8 mouse cellular contexts compared by ENCODE assay signal in genomic region chr7:45627261-45627660, GRCm38 (mm10). TPM values are rescaled to one million over a fixed set of nuclear protein-coding genes. Genes with fewer than 3 reads are reported as not detected.
DNase-seq lines count a peak whose midpoint lies in the region; ATAC-seq and TF ChIP-seq lines count a peak whose summit lies in the region.

Gene Rasip1 (plus strand): TSS chr7:45627488.

- no peak for TF ChIP-seq POLR2A in CH12.LX (IDR thresholded peaks at IDR 0.05; ENCODE audit: low read depth, low read length)
- TF ChIP-seq POLR2A in bone marrow, adult 2 months (IDR thresholded peaks at IDR 0.05; ENCODE audit: borderline replicate concordance, control insufficient read depth, low read depth, low read length), result no peak

- peaks cover 0 to 2% of the 10 kb centered on the region in 2 experiments; a peak in 1 of 4 replicates for H3K4me1 ChIP-seq in CH12.LX (ENCODE audit: control insufficient read depth in 1 of 2, insufficient read depth in 2 of 2)
- H3K4me1 ChIP-seq in bone marrow, adult 2 months (ENCODE audit: control insufficient read depth, insufficient read depth, low read length), result no peaks in the 10 kb centered on the region
- peaks cover 7% of the 10 kb centered on the region; the same call in 1 of the 2 replicates for H3K4me1 ChIP-seq in heart, embryonic 11.5 days (ENCODE audit: control insufficient read depth, insufficient read depth, low read length)
- peaks cover 13% of the 10 kb centered on the region for H3K4me1 ChIP-seq in kidney, embryonic 15.5 days

- H3K27me3 ChIP-seq in CH12.LX (replicated peaks), result no peaks in the 10 kb centered on the region
- H3K27me3 ChIP-seq in heart, embryonic 11.5 days (ENCODE audit: control insufficient read depth, insufficient read depth, low read length), result peaks cover 21% of the 10 kb centered on the region
- H3K27me3 ChIP-seq in kidney, embryonic 15.5 days, result peaks cover 18% of the 10 kb centered on the region

- peaks cover 35% of the 10 kb centered on the region for H3K9me3 ChIP-seq in CH12.LX (replicated peaks; ENCODE audit: low read length)
- H3K9me3 ChIP-seq in heart, embryonic 11.5 days (replicated peaks; ENCODE audit: control insufficient read depth, low read length), result no peaks in the 10 kb centered on the region; the same call in 1 of the 2 replicates
- H3K9me3 ChIP-seq in kidney, embryonic 15.5 days (replicated peaks), result no peaks in the 10 kb centered on the region

- H3K27ac ChIP-seq in CH12.LX (ENCODE audit: insufficient read depth, low read depth), result no peak within 1 kb of the TSS
- peak within 1 kb of the TSS; percentile 24; the same call in 1 of the 2 replicates for H3K27ac ChIP-seq in bone marrow, adult 2 months (ENCODE audit: control insufficient read depth, insufficient read depth, low read depth, low read length, poor library complexity)
- H3K27ac ChIP-seq in heart, embryonic 11.5 days (ENCODE audit: low read depth, low read length), result peak within 1 kb of the TSS; percentile 65
- H3K27ac ChIP-seq in kidney, embryonic 15.5 days, result peak within 1 kb of the TSS; percentile 67

- WGBS in bone marrow, adult 2 months, result 60% methylated on average over 9 of the region's 9 CpGs
- WGBS in heart, embryonic 11.5 days (ENCODE audit: insufficient replicate concordance), result 58% methylated on average over 9 of the region's 9 CpGs
- WGBS in kidney, embryonic 15.5 days, result 80% methylated on average over 9 of the region's 9 CpGs

- TF ChIP-seq CTCF in CH12.LX (conservative IDR thresholded peaks at IDR 0.05 in 1 of 2, IDR thresholded peaks at IDR 0.05 in 1 of 2; ENCODE audit: low read depth in 2 of 2, low read length in 2 of 2), result no peak
- TF ChIP-seq CTCF in bone marrow, adult 2 months (IDR thresholded peaks at IDR 0.05; ENCODE audit: control insufficient read depth, insufficient read depth, low read length), result no peak

- in situ Hi-C loops in CH12.LX (cut with MboI; ENCODE audit: low pct_ligation_motif_present, low pct_unique_long_range_greater_than_20kb, low sequenced_read_pairs), result no loop called here

- no peaks in the 10 kb centered on the region for H3K79me2 ChIP-seq in CH12.LX (replicated peaks; ENCODE audit: control insufficient read depth, extremely low read depth, insufficient read depth, poor library complexity, severe bottlenecking)

- peak within 1 kb of the TSS in 2 of 3 experiments; percentile 26 to 55 for H3K4me3 ChIP-seq in CH12.LX (replicated peaks in 1 of 3; ENCODE audit: low read depth in 2 of 3, low read length in 2 of 3, poor library complexity in 1 of 3)
- H3K4me3 ChIP-seq in bone marrow, adult 2 months (replicated peaks; ENCODE audit: control insufficient read depth, low read depth, low read length), result no peak within 1 kb of the TSS
- peak within 1 kb of the TSS; percentile 56 for H3K4me3 ChIP-seq in heart, embryonic 11.5 days (ENCODE audit: low read depth, low read length)
- peak within 1 kb of the TSS; percentile 60 for H3K4me3 ChIP-seq in kidney, embryonic 15.5 days (replicated peaks)

- no peak for TF ChIP-seq EP300 in CH12.LX (IDR thresholded peaks at IDR 0.05; ENCODE audit: low read length)

- 0 out of 2 replicates have a peak, but pooled peaks have one; percentile 25 for ATAC-seq in heart, embryonic 11.5 days (replicated peaks; ENCODE audit: insufficient number of reproducible peaks, low FRiP score, low TSS enrichment)
- 0 out of 2 replicates have a peak, but pooled peaks have one; percentile 22 for ATAC-seq in kidney, embryonic 15.5 days (replicated peaks; ENCODE audit: low FRiP score)

- no peak for DNase-seq in CH12.LX (ENCODE audit: extremely low read depth)
- DNase-seq in lung, postnatal 36 days, result peak; percentile 86
- no peak for DNase-seq in spleen, adult 18-20 months
- no peak for DNase-seq in thymus, postnatal 4 days
- DNase-seq in layer of hippocampus, adult 9-10 months (ENCODE audit: low spot score), result no peak

- peak within 1 kb of the TSS; percentile 74 for H3K9ac ChIP-seq in CH12.LX (ENCODE audit: insufficient read depth, low read depth)
- H3K9ac ChIP-seq in heart, embryonic 11.5 days (ENCODE audit: low read depth, low read length), result peak within 1 kb of the TSS; percentile 81
- H3K9ac ChIP-seq in kidney, embryonic 15.5 days, result peak within 1 kb of the TSS; percentile 70

- H3K4me2 ChIP-seq in CH12.LX (ENCODE audit: insufficient read depth, low read depth, poor library complexity, severe bottlenecking), result peak within 1 kb of the TSS; percentile 64
- H3K4me2 ChIP-seq in heart, embryonic 11.5 days, result peak within 1 kb of the TSS; percentile 93
- H3K4me2 ChIP-seq in kidney, embryonic 15.5 days, result peak within 1 kb of the TSS; percentile 96

- dilution Hi-C loops in CH12.LX (cut with MboI; ENCODE audit: extremely low pct_ligation_motif_present, extremely low pct_unique_long_range_greater_than_20kb, low sequenced_read_pairs), result no loop called here

- peaks cover 0 to 25% of the 10 kb centered on the region in 2 experiments for H3K36me3 ChIP-seq in CH12.LX (replicated peaks in 1 of 2; ENCODE audit: control insufficient read depth in 1 of 2, insufficient read depth in 1 of 2, low read length in 1 of 2)
- H3K36me3 ChIP-seq in heart, embryonic 11.5 days (ENCODE audit: control insufficient read depth, insufficient read depth, low read length), result no peaks in the 10 kb centered on the region
- no peaks in the 10 kb centered on the region for H3K36me3 ChIP-seq in kidney, embryonic 15.5 days

- TF ChIP-seq RAD21 in CH12.LX (IDR thresholded peaks at IDR 0.05; ENCODE audit: low read depth, low read length), result no peak

TF ChIP-seq in CH12.LX, 34 proteins besides CTCF, POLR2A, EP300 and RAD21:
- no peak for TF ChIP-seq ELF1 (IDR thresholded peaks at IDR 0.05; ENCODE audit: low read depth, low read length)
- no peak for TF ChIP-seq SIN3A (IDR thresholded peaks at IDR 0.05; ENCODE audit: low read length)
- TF ChIP-seq USF1 (IDR thresholded peaks at IDR 0.05; ENCODE audit: low read depth, low read length), result no peak
- TF ChIP-seq NELFE (IDR thresholded peaks at IDR 0.05; ENCODE audit: low read depth, low read length), result no peak
- TF ChIP-seq MXI1 (IDR thresholded peaks at IDR 0.05; ENCODE audit: low read depth, low read length), result no peak
- TF ChIP-seq E2F4 (IDR thresholded peaks at IDR 0.05; ENCODE audit: insufficient replicate concordance, low read depth, low read length), result no peak
- no peak for TF ChIP-seq TBP (conservative IDR thresholded peaks at IDR 0.05; ENCODE audit: low read depth, low read length)
- TF ChIP-seq HCFC1 (IDR thresholded peaks at IDR 0.05; ENCODE audit: low read depth, low read length), result no peak
- TF ChIP-seq BHLHE40 (IDR thresholded peaks at IDR 0.05; ENCODE audit: low read depth, low read length), result no peak

RNA-seq across cellular contexts. Expression of gene Rasip1, which starts in this region (rescaled TPM):
- total RNA-seq in CH12.LX (2012; rRNA removed), result 2.4 and 2.9 TPM in 2 replicates
- total RNA-seq in CH12.LX (2014; rRNA removed), result 0.46 and 0.55 TPM in 2 replicates
- polyA plus RNA-seq in CH12.LX (2012; ENCODE audit: insufficient read length, low read depth), result 0.76 and 0.77 TPM in 2 replicates
- 5.9 and 6.0 TPM in 2 replicates for polyA plus RNA-seq in bone marrow, adult 2 months (2011; ENCODE audit: insufficient read depth, insufficient read length, low replicate concordance, missing spikeins)
- polyA plus RNA-seq in heart, embryonic 11.5 days (2014; fragmentation: Nextera tagmentation; extraction: Ambion mirVana), result 13.9 and 14.5 TPM in 2 replicates
- 16.1 and 18.0 TPM in 2 replicates for polyA plus RNA-seq in kidney, embryonic 15.5 days (2015; fragmentation: Nextera tagmentation; extraction: Ambion mirVana)
